Mouse (Mus musculus) activated CD4-positive, CD25-positive, alpha-beta regulatory T cell, adult 4 months (primary cell): ENCODE results near the gene Serpinh1. TPM values are rescaled to one million over a fixed set of nuclear protein-coding genes. Genes with fewer than 3 reads are reported as not detected.

Experiments
- ATAC-seq: one replicate; pipeline ENCODE4 v1.8.0; 2017
- polyA plus RNA-seq, 2 experiments: library from polyadenylated mRNA; unstranded; fragments of 100-300 nt; shearing (Covaris generic); gene quantifications; one replicate each; pipeline ENCODE4 v1.2.1; 2017

Gene Serpinh1
- polyA plus RNA-seq, 2 experiments from 2014 or later: not detected

- ATAC-seq: no peak
These were observed 28.2 kb downstream of the Serpinh1 start for GRCm38 (mm10) chr7:99324810-99325209.

GRCm38 (mm10) chr7:99323321-99323700 lies 29.7 kb downstream of the Serpinh1 start:
- no peak for ATAC-seq

GRCm38 (mm10) chr7:99322691-99323320 lies 30.2 kb downstream of the Serpinh1 start:
- ATAC-seq: no peak

GRCm38 (mm10) chr7:99320524-99320923 lies 32.5 kb downstream of the Serpinh1 start:
- ATAC-seq: no peak

GRCm38 (mm10) chr7:99317475-99317874 lies 35.6 kb downstream of the Serpinh1 start:
- ATAC-seq: no peak

- no peak for ATAC-seq
These were observed 36.8 kb downstream of the Serpinh1 start for GRCm38 (mm10) chr7:99316207-99316606.

GRCm38 (mm10) chr7:99314565-99314964 lies 38.5 kb downstream of the Serpinh1 start:
- no peak for ATAC-seq

- no peak for ATAC-seq
These were observed 39.8 kb downstream of the Serpinh1 start for GRCm38 (mm10) chr7:99313253-99313652.

GRCm38 (mm10) chr7:99312671-99313143 lies 40.3 kb downstream of the Serpinh1 start:
- ATAC-seq: no peak

- no peak for ATAC-seq
These were observed 41.0 kb downstream of the Serpinh1 start for GRCm38 (mm10) chr7:99312058-99312457.

GRCm38 (mm10) chr7:99311433-99311832 lies 41.6 kb downstream of the Serpinh1 start:
- no peak for ATAC-seq

GRCm38 (mm10) chr7:99306640-99307039 lies 46.4 kb downstream of the Serpinh1 start:
- ATAC-seq: no peak

GRCm38 (mm10) chr7:99305688-99306087 lies 47.4 kb downstream of the Serpinh1 start:
- ATAC-seq: no peak

- ATAC-seq: no peak
These were observed 48.1 kb downstream of the Serpinh1 start for GRCm38 (mm10) chr7:99304949-99305372.

GRCm38 (mm10) chr7:99304029-99304428 lies 49.0 kb downstream of the Serpinh1 start:
- no peak for ATAC-seq

GRCm38 (mm10) chr7:99300650-99301175 lies 52.3 kb downstream of the Serpinh1 start:
- ATAC-seq: no peak

Other genes starting within 250 kb of the Serpinh1 start
- gene Uvrag, start 212.1 kb downstream of the Serpinh1 start, polyA plus RNA-seq: 1 to 10 TPM; 6.7 to 8.9 TPM
- gene Dgat2, start 170.5 kb downstream of the Serpinh1 start, polyA plus RNA-seq: 1 to 10 TPM; 1.0 to 1.3 TPM
- gene Mogat2, start 114.6 kb downstream of the Serpinh1 start, polyA plus RNA-seq: not detected
- 1 to 10 TPM; 2.8 to 4.1 TPM for gene Map6, start 85.8 kb downstream of the Serpinh1 start, polyA plus RNA-seq
- gene Gdpd5, start 28.2 kb upstream of the Serpinh1 start, polyA plus RNA-seq: 10 to 100 TPM in 1 of 2 experiments, 1 to 10 TPM in 1; 9.7 to 14.7 TPM
- gene Klhl35, start 112.8 kb upstream of the Serpinh1 start, polyA plus RNA-seq: not detected
- 1,000 to 10,000 TPM; 2,602 to 3,921 TPM for gene Rps3, start 130.5 kb upstream of the Serpinh1 start, polyA plus RNA-seq
- 10 to 100 TPM in 1 of 2 experiments, 1 to 10 TPM in 1; 8.3 to 12.0 TPM for gene Arrb1, start 182.2 kb upstream of the Serpinh1 start, polyA plus RNA-seq